Mouse (Mus musculus) megakaryocyte, embryonic 14.5 days (primary cell): ENCODE measurements around the gene Oas1h.

ENCODE experiments used
- FLI1 ChIP-seq: IDR thresholded peaks from 2 replicates; pipeline ENCODE4 v1.6.1; 2012; ENCODE audit warnings: low read length, inconsistent platforms, mixed read lengths
- GATA1 ChIP-seq: IDR thresholded peaks from 3 replicates; pipeline ENCODE4 v1.6.1; 2012; ENCODE audit warnings: mixed read lengths, low read length, inconsistent platforms, borderline replicate concordance

- TF ChIP-seq GATA1 (no peak), FLI1 (no peak)
Measured at GRCm38 (mm10) chr5:120813023-120813422, 48.2 kb upstream of the Oas1h start.
